Mouse (Mus musculus) layer of hippocampus, adult 18-20 months (tissue): ENCODE measurements at regions not wholly inside any gene's neighbourhood (a gene's known extent, or its start where the extent isn't known, plus 50 kb on each side); places are given as distances from the start of the nearest gene placed in this dataset.

Experiments
- DNase-seq, 2 experiments: peaks; one replicate each; pipeline ENCODE4 v3.0.0; 2022; ENCODE audit warnings: low spot score in 2 of 2

DNA sequence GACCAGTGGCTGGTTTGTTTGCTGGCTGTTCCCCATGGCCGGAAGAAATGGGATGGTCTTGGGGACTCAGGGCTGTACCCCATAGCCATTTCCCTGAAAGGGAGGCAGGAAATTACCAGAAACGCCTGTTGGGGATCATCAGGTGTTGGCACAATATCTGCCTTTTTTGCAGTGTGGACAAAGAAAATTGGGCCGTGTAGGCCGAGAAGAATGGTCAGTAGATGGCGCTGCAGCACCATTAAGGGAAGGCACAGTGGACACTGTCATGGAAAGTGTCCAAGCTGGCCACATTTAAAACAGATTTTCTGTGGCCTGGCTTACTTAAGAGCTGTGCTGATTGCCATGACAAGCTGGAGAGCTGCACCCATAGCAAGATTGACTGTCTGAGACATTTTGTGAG, 358.1 kb downstream of the Slxl1 start:
- peak; percentile 2 to 3 for DNase-seq
